Mouse (Mus musculus) liver, embryonic 16.5 days (tissue): ENCODE data around the gene Kmt2e. TPM values are rescaled to one million over a fixed set of nuclear protein-coding genes. Genes with fewer than 3 reads are reported as not detected.

ENCODE experiments used
- ATAC-seq: fragments of 200-750 bp; cut with Nextera tagmentation; 2 replicates; pipeline ENCODE4 v1.8.0; 2017; ENCODE audit warnings: low read depth, mild to moderate bottlenecking, moderate number of reproducible peaks, moderate library complexity
- H3K27ac ChIP-seq: fragments of 300-500 bp; sonication (generic); 2 replicates; pipeline ENCODE4 v1.5.1; 2014; ENCODE audit warnings: mild to moderate bottlenecking, low read length
- H3K27me3 ChIP-seq: fragments of 300-500 bp; sonication (generic); 2 replicates; pipeline ENCODE4 v1.6.1; 2014; ENCODE audit warnings: low read depth, low read length, mixed read lengths; ENCODE audit not compliant: control insufficient read depth, insufficient read depth
- H3K36me3 ChIP-seq: fragments of 300-500 bp; sonication (generic); 2 replicates; pipeline ENCODE4 v1.6.1; 2014; ENCODE audit warnings: mild to moderate bottlenecking; ENCODE audit not compliant: control insufficient read depth, insufficient read depth
- H3K4me1 ChIP-seq: fragments of 300-500 bp; sonication (generic); 2 replicates; pipeline ENCODE4 v1.6.1; 2014; ENCODE audit warnings: low read depth, low read length, mixed read lengths; ENCODE audit not compliant: control insufficient read depth
- H3K4me2 ChIP-seq: fragments of 300-500 bp; sonication (generic); 2 replicates; pipeline ENCODE4 v1.6.1; 2014; ENCODE audit warnings: low read depth, low read length, mixed read lengths
- H3K4me3 ChIP-seq: fragments of 300-500 bp; sonication (generic); 2 replicates; pipeline ENCODE4 v1.5.1; 2014; ENCODE audit warnings: low read depth, mild to moderate bottlenecking, low read length
- H3K9ac ChIP-seq: fragments of 300-500 bp; sonication (generic); 2 replicates; pipeline ENCODE4 v1.6.1; 2014; ENCODE audit warnings: low read depth, low read length
- H3K9me3 ChIP-seq: fragments of 300-500 bp; sonication (generic); replicated peaks from 2 replicates; pipeline ENCODE4 v1.6.1; 2016; ENCODE audit warnings: low read length; ENCODE audit not compliant: control insufficient read depth
- WGBS: fragments of 180-500 bp; shearing (Covaris S2); extraction: QIAGEN DNeasy Blood & Tissue Kit; methylation state at CpG from one replicate; pipeline ENCODE4 v1.1.7; 2014; ENCODE audit not compliant: insufficient replicate concordance; 5-methylcytosine and 5-hydroxymethylcytosine counted together
- polyA plus RNA-seq: library from polyadenylated mRNA; unstranded; fragments of >200 nt; fragmentation: Nextera tagmentation; extraction: Ambion mirVana; gene quantifications from 2 replicates; pipeline ENCODE4 v1.2.1, GENCODE M21; 2015

Kmt2e gene
- 32.5 and 35.2 TPM in 2 replicates for polyA plus RNA-seq

DNA sequence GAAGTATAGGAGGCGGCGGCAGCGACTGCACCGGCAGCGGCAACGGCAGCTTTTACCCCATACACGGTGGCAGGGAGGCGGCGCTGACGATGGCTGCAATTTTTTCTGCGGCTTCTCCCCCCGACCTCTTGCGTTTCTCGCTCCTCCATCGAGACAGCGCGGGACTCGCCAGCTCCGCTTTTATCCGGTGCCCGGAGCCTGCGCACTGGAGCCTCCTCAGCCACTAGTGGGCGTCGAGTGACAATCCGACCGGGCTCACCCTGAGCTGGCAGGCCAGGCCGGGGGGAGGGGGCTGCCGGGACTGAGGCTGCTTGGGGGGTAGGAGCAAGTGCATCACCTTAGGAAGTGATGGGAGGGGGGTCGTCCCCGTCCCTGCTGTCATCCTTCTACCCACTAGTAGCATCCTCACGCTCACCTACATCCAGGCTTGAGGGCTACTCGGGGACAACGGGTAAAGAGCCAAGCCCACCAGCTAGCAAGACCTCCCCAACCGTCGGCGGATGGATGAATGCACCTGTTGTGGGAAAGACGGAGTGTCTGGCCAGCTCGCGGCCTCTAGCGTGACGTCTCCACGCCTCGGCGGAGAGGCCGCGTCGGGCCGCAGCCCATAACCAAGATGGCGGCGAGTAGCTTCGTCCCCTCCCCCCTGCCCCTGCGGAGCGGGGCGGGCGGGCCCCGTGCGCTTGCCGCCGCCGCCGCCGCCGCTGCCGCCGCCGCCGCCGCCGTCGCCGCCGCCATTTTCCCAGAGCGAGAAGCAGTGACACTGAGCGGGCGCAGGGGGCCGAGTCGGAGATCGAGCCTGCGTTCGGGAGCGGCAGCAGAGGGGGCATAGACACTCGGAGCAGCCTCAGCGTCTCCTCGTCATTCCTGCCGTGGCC is at the start of gene Kmt2e:
Kmt2e (plus strand) TSS at position 722 of the 878 bp plus-strand sequence.
- H3K9me3 ChIP-seq: no peaks in the 10 kb centered on the region

DNA sequence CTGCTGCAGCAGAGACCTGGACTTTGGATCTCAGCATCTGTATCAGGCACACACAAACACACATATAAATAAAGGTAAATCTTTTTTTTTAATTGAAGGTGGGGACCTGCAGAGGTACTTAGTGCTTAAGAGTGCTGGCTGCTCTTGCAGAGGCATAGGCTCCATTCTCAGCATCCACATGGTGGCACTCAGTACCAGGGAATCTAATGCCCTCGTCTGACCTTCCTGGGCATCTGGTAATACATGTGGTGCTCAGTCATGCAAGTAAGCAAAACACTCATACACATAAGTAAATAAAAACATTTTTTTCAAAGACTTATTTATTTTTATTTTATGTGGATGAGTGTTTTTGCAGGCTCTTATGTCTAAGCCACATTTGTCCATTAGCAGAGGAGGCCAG is 49.1 kb upstream of the Kmt2e start:
- H3K4me3 ChIP-seq: no peak overlapping the region

More for the DNA sequence above, at the start of gene Kmt2e:
- Histone ChIP-seq H3K27ac (peak within 1 kb of the TSS; percentile 100), H3K4me3 (peak within 1 kb of the TSS; percentile 100), H3K27me3 (no peaks in the 10 kb centered on the region), H3K9ac (peak within 1 kb of the TSS; percentile 97), H3K4me1 (peaks cover 10% of the 10 kb centered on the region), H3K36me3 (no peaks in the 10 kb centered on the region), H3K4me2 (peak within 1 kb of the TSS; percentile 93)
- ATAC-seq: peak; percentile 63
- WGBS: under 1% methylated on average over 69 of the region's 85 CpGs

DNA sequence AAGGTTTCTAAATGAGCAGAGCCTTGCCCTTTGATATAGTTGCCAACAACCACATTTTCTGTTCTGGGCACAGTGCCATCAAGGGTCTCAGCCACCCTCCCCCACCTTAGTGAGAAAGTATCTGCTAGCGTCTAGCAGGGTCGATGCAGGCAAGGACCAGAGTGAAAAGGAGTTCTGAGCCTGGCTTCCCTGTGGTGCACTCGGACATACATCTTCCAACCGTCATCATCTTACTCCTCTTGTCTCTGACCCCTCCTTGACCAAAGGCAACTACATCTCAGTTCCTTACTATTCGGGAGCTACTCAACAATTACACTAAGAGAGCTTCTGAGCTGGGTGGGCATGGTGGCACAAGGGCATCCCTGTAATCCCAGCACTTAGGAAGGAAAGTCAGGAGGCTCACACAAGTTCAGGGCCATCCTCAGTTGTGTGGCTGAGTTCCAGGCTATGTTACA is 48.5 kb upstream of the Kmt2e start:
- WGBS: 62% methylated on average over 5 of the region's 5 CpGs
- no peaks in the 10 kb centered on the region for H3K9me3 ChIP-seq
- H3K27ac ChIP-seq: no peak overlapping the region
- H3K36me3 ChIP-seq: no peaks in the 10 kb centered on the region
- no peak overlapping the region for H3K9ac ChIP-seq
- H3K4me1 ChIP-seq: peaks cover 8% of the 10 kb centered on the region
- no peak overlapping the region for H3K4me2 ChIP-seq
- no peak overlapping the region for H3K4me3 ChIP-seq
- ATAC-seq: no peak
- H3K27me3 ChIP-seq: no peaks in the 10 kb centered on the region

More for the DNA sequence above, 49.1 kb upstream of the Kmt2e start:
- H3K27ac ChIP-seq: no peak overlapping the region
- H3K36me3 ChIP-seq: no peaks in the 10 kb centered on the region
- no peak for ATAC-seq
- no peak overlapping the region for H3K9ac ChIP-seq
- 69% methylated on average over 1 of the region's 1 CpGs for WGBS
- no peaks in the 10 kb centered on the region for H3K9me3 ChIP-seq
- H3K27me3 ChIP-seq: no peaks in the 10 kb centered on the region
- H3K4me2 ChIP-seq: no peak overlapping the region
- H3K4me1 ChIP-seq: peaks cover 8% of the 10 kb centered on the region

- Histone ChIP-seq H3K9ac (no peak overlapping the region), H3K4me3 (peak overlapping the region; percentile 53), H3K4me1 (peaks cover 8% of the 10 kb centered on the region), H3K36me3 (no peaks in the 10 kb centered on the region), H3K27me3 (no peaks in the 10 kb centered on the region), H3K9me3 (no peaks in the 10 kb centered on the region), H3K27ac (peak overlapping the region; percentile 35; the same call in 1 of the 2 replicates), H3K4me2 (peak overlapping the region; percentile 62)
- peak; percentile 86 for ATAC-seq
- WGBS: 2% methylated on average over 22 of the region's 22 CpGs
Measured at GRCm38 (mm10) chr5:23386562-23387312, 47.5 kb upstream of the Kmt2e start.

DNA sequence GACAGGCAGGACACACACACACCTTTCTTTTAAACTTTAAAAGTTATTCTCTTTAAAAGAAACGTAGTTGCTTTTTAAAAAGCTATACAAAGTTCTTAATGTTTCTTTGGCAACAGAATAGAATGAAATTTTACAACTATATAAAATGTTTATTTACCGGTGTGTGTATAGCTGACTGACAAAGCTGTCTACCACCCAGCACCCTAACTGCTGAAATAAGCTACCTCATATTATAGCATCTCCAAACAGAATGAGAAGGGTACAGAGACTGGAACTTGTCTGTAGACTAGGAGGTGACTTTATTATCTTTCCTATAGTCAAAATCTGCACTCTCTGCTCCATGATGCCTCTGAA is 47.0 kb upstream of the Kmt2e start:
- H3K27ac ChIP-seq: no peak overlapping the region
- no peaks in the 10 kb centered on the region for H3K36me3 ChIP-seq
- H3K4me2 ChIP-seq: no peak overlapping the region
- H3K27me3 ChIP-seq: no peaks in the 10 kb centered on the region
- peaks cover 8% of the 10 kb centered on the region for H3K4me1 ChIP-seq
- H3K9ac ChIP-seq: no peak overlapping the region
- WGBS: 34% methylated on average over 2 of the region's 2 CpGs
- ATAC-seq: no peak
- no peaks in the 10 kb centered on the region for H3K9me3 ChIP-seq
- no peak overlapping the region for H3K4me3 ChIP-seq

GRCm38 (mm10) chr5:23388091-23388490 is 46.1 kb upstream of the Kmt2e start:
- Histone ChIP-seq H3K9ac (no peak overlapping the region), H3K36me3 (no peaks in the 10 kb centered on the region), H3K4me3 (no peak overlapping the region), H3K27me3 (no peaks in the 10 kb centered on the region), H3K27ac (no peak overlapping the region), H3K4me1 (peaks cover 8% of the 10 kb centered on the region), H3K4me2 (no peak overlapping the region), H3K9me3 (no peaks in the 10 kb centered on the region)
- 25% methylated on average over 3 of the region's 3 CpGs for WGBS
- no peak for ATAC-seq

- 66% methylated on average over 7 of the region's 7 CpGs for WGBS
- Histone ChIP-seq H3K4me1 (peaks cover 8% of the 10 kb centered on the region), H3K4me2 (no peak overlapping the region), H3K4me3 (no peak overlapping the region), H3K36me3 (no peaks in the 10 kb centered on the region), H3K9ac (no peak overlapping the region), H3K9me3 (no peaks in the 10 kb centered on the region), H3K27ac (no peak overlapping the region), H3K27me3 (no peaks in the 10 kb centered on the region)
- ATAC-seq: no peak
Measured at GRCm38 (mm10) chr5:23389601-23390305, 44.5 kb upstream of the Kmt2e start.

- Histone ChIP-seq H3K9ac (no peak overlapping the region), H3K4me2 (no peak overlapping the region), H3K27me3 (no peaks in the 10 kb centered on the region), H3K4me1 (peaks cover 4% of the 10 kb centered on the region), H3K36me3 (no peaks in the 10 kb centered on the region), H3K9me3 (no peaks in the 10 kb centered on the region), H3K4me3 (no peak overlapping the region), H3K27ac (no peak overlapping the region)
- no peak for ATAC-seq
- WGBS: 74% methylated on average over 7 of the region's 7 CpGs
Measured at GRCm38 (mm10) chr5:23391714-23392113, 42.5 kb upstream of the Kmt2e start.
